Mouse (Mus musculus) CD4-positive, CD25-positive, alpha-beta regulatory T cell, adult 4 months (primary cell): ENCODE measurements around the gene Mill2. TPM values are rescaled to one million over a fixed set of nuclear protein-coding genes. Genes with fewer than 3 reads are reported as not detected.
"Not testable (repeated sequence)": the region's sequence is repeated elsewhere in the genome, so short reads cannot be mapped to it uniquely, and the experiment has no call there.

ENCODE experiments used
- ATAC-seq: one replicate; pipeline ENCODE4 v1.8.0; 2017
- polyA plus RNA-seq, 2 experiments: library from polyadenylated mRNA; unstranded; fragments of 100-300 nt; shearing (Covaris generic); gene quantifications; one replicate each; pipeline ENCODE4 v1.2.1; 2017

The Mill2 gene
- under 1 TPM in 1 of 2 experiments, not detected in 1; 0.22 TPM for polyA plus RNA-seq

DNA sequence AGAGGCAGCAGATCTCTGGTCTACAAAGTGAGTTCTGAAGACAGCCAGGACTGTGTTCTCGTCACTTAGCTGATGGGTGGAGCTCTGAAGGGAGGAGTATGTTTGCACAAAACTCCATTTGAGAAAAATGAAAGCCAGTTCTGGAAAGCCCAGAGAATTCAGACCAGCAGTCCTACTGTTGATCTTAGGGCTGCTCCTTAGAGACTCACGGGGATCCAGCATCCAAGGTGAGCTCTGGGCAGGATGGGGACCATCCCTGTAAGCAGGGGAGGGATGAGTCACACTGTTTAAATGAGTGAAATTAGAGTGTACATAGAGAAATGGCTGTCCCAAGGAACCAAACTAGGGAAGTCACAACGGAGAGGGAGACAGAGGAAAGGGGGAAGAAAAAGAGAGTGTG is at the start of gene Mill2:
TSS of gene Mill2 (plus strand) at position 102 of the 400 bp plus-strand sequence.
- no peak for ATAC-seq

DNA sequence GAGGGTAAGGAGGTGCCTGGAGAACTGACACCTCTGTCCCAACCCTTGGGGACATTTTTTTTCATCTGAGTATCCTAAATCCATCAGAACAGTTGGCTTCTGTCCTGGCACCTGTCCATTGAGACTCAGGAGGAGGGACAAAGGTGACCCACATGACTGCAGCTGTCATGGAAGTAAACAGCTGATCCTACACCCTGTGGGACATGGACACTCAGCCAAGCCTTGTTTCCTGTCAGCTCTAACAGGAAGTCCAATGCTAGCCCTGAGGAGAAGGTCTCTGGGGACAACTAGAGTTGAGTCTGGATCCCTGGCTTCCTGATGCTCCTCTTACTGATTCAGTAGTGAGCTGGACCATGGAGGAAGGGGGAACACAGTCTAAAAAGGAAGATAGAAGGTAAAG is 49.1 kb upstream of the Mill2 start:
- not testable (repeated sequence) for ATAC-seq

DNA sequence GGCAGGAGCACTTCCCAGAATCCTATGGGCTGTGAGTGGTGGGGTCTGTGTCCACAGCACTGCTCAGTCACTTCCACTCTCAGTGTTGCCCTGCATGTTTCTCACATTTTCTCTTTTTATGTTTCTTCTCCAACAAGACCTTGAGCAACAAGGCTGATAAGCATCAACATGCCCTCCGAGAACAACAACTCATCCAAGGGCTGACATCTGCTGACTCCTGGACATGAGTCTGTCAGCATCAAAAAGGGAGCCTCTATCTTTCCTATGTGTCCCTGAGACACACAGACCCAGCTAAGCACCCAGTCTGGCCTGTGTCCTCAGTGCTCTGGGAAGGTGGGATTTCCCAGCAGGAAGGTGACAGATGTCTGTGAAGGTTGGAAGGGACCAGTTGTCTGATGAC is 41.3 kb upstream of the Mill2 start, which contains the start of gene Psg19:
TSS of gene Psg19 (minus strand) at position 101 of the 400 bp plus-strand sequence.
- ATAC-seq = no peak

DNA sequence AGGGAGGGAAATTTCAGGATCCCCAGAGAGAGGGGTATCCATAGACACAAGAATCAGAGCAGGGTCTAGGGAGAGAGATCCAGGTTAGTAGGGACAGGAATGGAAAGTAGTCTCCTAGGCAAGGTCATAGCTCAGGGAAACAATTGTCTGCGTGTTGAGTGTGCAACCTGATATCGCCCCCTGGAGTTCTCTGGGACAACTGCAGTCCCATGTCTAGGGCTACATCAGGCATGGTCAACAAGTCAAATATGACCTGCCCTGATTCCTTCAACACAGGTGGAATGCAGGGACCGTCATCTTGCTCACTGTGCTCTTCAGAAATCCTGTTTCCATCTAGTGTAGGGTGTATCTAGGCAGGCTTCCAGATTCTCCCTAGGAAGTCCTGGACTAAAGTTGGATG is 40.6 kb upstream of the Mill2 start:
- no peak for ATAC-seq

DNA sequence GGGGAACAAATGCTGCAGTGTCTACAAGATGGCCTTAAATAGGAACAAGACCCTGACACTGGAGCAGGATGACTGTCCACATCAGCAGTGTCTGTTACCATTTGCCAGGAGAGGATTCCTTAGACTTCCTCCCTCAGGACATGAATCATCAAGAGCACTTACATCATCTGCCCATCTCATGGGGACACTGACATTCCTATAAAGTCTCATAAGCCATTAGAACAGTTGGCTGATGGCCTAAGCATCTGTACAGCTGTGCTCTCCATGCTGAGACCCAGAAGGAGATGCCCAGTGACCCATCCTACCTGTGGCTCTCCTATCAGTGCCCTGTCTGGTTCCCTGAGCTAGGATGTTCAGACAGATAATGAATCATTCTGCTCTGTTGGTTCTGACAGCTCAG is 36.2 kb upstream of the Mill2 start:
- ATAC-seq = no peak

DNA sequence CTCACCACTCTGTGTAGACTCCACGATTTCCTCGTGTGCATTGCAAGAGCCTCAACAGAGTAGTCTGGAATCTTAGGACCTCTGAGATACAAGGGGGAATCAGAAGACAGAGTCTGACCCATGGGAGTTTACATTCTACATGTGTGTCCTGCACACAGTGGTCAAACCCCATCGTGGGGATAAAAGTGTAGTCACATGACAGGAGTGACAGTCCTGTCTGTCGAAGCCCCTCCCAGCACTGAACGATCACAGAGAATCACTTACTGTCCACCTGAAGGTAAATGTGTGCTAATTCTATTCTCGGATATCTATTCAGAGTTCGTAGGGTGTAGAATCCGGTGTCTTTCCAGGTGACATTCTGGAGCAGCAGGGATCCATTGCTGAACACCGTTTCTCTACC is 21.5 kb upstream of the Mill2 start:
- no peak for ATAC-seq

DNA sequence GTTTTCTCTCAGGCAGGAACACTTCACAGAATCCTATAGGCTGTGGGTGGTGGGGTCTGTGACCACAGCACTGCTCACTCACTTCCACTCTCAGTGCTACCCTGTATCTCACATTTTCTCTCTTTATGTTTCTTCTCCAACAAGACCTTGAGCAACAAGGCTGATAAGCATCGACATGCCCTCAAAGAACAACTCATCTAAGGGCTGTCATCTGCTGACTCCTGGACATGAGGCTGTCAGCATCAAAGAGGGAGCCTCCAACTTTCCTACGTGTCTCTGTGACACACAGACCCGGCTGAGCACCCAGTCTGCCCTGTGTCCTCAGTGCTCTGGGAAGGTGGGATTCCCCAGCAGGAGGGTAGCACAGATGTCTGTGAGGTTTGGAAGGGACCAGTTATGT is 18.3 kb upstream of the Mill2 start, which contains the start of gene Psg17:
TSS of gene Psg17 (minus strand) at position 101 of the 400 bp plus-strand sequence.
- no peak for ATAC-seq

DNA sequence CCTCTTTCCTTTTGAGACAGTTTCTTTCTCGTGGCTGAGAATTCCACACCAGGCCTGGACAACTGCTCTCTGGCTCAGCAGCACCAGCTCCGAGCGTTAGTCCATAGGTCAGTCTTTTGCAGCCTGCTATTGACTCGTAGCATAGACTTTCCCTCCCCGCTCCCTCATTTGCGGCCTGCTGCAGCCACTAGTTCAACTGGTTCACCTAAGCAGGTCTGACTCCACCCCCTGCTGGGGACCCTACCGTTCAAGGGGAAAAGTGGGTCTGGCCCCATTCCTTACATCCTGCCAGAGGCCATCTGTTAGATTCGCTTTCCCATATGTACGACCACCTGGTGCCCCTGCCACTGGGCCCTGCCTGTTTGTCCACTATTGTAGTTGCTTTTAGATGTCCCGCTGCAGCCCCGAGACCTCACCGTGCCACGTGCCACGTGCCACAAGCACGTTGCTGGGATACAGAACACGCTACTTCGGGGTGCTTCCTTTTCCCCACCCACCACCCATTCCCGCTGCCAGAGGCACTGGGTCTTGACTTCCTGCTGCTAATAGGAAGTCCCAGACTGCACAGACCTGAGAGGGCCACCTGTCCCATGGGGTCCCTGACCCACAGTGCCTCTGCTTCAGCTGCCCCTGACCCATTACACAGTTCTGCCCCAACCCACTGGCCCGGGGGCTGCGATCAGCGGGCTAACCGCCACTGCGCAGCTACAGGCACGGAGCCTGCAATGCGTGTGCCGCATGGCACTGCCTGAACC is 11.8 kb upstream of the Mill2 start:
- no peak for ATAC-seq

DNA sequence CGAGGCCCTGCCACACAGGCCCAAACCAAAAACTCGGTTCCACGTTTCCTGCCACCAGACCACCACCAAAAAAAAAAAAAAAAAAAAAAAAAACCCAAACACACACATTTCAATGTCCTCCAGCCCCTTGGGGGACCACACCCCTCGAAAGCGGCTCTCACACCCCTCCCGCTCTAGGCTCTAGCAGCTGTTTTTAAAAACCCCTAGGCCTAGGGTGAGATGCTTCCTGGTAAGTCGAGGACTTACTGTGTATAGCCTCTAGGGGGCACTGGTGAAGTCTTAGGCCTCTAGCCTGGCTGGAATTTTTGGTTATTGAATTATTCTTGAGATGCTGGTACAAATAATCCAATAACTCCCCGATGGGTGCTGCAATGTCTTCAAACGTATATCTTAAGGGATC is 11.2 kb upstream of the Mill2 start:
- ATAC-seq = peak; percentile 45

DNA sequence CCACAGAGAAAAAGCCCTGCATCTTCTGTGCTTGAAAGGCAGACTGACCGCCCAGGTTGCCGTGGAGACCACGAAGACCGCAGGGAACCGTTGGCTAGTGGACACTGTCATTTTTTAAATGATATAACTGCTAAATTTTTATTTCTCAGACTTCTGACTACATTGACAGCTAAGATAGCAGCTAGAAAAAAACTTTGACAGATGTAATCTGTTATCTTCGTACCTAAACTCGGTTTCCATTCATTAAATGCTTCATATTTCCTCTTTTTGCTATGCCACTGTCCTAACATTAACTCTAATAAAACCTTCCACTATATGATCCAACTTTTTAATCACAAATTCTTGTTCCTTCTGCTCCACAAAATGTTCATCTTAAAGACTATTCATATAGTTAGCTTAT is 10.2 kb upstream of the Mill2 start:
- ATAC-seq = no peak

DNA sequence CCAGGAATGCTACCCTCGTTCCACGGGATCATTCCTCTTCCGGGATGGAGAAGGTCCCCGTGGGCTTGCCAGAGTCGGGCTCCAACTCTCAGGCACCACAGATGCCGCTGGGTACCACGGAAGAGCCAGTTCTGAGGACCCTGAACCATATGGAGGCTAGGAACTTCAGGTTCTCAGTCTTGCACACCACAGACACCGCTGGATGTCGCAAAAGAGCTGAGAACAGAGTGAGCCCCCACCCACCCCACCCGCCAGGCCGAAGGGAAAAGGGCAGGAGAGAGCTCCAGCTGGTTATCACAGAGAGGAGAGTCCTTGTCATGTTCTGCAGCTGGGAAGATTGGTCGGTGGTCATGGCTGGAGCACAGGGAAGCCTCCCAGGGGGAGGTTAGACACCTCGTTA is 7.5 kb upstream of the Mill2 start:
- ATAC-seq = no peak

DNA sequence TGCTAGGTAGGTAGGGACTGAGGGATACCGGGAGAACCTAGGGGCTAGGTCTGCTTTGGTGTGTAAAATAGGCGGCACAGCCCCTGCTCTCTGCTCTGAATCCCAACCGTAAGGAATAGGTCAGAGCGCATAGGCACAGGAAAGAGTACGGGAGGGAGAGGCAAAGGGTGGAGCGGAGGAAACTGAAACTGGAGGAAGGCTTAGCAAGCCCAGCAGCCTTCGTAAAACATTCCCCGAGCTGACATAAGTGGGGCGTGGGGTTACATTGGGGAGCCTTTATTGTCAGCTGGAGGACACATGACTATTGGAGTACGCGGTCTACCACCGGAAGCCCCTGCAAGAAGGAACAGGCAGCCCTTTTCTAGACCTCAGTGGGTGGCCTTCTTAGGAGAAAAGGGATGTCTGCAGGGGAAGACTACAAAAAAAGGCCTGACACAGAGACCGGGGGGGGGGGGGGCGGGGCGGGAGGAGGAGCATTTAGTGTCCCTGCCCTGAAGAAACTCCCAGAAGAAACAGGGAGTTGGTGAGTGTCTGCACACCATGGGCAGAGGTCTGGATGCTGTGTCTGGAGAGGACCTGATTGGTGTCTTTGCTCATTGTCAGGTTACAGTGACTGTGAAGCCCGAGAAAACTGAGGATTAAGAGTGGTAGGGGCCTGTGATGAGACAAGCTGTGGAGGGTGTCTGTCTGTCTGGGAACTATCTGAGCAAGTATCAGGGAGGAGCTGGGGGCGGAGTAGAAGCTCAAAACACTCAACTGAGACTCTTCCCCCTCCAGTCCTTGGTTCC is 814 bp downstream of the Mill2 start:
- ATAC-seq = peak; percentile 91

DNA sequence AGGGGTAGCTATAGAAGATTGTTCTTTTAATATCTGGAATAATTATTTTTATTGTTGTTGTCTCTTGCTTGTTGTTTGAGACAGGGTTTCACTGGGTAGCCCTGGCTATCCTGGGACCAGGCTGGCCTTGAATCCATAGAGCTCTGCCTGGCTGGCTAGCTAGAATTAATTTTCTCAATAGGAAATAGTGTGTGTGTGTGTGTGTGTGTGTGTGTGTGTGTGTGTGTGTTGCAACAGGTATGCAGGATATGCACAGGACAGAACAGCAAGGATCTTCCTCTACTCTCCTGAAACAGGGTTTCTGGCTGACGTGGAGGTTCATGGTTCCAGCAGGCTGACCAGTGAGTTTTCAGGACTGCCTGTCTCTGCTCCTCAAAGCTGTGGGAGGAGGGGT is 1.4 kb downstream of the Mill2 start:
- ATAC-seq = no peak

DNA sequence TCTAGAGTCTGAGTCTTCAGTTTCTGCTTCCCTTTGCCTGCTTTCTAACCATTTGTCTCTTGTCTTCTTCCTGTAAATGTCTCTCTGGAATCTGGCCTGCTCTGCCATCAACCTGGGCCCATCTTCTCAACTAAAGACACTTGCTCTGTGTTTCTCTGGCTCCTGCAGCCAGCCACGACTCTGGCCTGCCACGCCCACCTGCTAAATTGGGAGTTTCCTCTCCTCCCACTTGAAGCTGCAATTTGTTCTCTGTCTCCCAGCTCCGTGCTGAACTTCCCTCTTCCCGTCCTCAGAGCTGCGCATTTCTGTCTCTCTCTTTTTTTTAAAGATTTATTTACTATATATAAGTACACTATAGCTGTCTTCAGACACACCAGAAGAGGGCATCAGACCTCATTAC is 5.0 kb downstream of the Mill2 start:
- ATAC-seq = no peak

DNA sequence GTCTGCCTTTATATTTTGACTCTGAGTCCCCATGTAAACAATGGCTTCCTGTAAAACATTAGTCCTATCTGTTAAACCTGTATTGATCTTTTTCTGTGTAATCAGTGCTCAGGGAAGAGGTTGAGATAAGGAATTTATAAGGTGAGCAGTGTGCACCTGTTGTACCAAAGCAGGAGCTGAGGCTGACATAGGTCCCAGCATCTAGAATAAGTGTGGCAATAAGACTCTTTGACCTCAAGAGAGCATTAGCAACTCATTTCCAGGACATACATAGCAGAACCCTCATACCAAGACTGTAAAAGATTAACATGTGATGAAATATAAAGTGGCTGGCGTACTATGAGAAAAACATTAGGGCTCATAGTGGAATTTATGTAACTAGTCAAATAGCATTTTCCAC is 8.6 kb downstream of the Mill2 start:
- ATAC-seq = no peak

DNA sequence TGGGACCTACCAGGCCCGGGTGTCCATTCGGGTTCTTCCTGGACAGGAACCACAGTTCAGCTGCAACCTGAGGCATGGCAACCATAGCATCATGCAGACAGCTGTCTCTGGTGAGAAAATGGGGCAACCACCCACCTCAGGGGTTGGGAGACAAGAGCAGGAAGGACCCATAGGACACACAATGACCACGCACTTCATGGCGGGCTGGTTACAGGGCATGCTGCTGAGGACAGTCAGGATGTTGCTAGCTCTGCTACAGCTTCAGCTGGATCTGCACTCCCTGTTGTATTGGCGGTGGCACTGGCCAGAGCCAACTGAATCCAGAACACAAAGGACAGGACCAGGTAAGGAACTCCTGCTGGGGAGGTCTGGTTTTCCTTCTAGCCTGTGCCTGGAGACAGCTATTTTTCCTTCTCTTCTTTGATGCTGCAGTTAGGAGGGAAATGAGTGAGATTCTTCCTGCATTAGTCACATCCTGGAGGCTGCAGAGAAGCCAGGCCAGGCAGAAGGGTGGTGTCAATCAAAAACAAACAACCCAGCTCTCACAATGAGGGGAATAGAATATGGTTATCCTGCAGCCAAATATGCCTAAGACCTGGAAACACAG is 18.6 kb downstream of the Mill2 start:
- no peak for ATAC-seq

DNA sequence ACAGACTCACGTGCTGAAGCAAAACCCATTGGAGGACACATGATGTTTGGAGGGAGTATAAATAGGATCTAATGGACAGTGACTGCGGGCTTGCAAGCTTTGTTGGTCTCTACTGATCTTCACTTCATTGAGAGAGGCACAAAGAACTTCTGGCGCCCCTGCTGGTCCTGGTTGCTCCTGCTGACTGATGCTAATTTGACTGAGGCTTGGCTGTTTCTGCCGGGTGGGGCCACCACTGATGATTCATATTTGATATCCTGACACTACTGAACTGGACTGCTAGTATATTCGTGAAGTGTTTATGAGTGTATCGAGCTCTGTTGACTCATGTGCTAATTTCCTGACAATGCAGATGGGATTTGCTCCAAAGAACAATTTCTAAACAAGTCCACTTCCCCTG is 23.0 kb downstream of the Mill2 start:
- no peak for ATAC-seq

DNA sequence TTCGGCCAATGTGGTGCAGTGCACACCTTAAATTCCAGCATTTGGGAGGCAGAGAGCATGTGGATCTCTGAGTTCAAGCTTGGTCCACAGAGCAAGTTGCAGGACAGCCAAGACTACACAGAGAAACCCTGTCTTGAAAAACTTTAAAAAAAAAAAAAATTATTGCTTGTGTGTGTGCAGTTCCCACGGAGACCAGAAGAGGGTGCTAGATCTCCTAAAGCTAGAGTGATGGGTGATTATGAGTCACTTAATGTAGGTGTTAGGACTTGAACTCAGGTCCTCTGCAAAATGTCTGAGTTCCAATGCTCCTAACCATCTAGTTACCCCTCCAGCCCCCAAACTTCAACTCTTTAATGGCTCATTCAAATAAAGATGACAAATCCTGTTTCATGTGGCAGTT is 28.7 kb downstream of the Mill2 start:
- no peak for ATAC-seq

DNA sequence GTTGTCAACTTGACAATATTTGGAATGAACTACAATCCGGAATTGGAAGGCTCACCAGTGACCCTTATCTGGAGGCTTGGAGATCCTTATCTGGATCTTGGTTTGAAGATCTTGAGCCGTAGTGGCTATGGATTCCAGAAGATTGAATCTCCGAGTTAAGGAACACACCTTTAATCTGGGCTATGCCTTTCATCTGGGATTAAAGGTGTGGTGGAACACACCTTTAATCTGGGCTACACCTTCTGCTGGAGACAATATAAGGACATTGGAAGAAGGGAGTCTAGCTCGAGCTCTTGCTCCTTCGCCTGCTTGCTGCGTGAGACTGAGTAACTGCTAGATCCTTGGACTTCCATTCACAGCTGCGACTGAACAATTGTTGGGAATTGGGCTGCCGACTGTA is 31.3 kb downstream of the Mill2 start, which contains the start of gene Pglyrp1:
TSS of gene Pglyrp1 (plus strand) at position 301 of the 400 bp plus-strand sequence.
- not testable (repeated sequence) for ATAC-seq

DNA sequence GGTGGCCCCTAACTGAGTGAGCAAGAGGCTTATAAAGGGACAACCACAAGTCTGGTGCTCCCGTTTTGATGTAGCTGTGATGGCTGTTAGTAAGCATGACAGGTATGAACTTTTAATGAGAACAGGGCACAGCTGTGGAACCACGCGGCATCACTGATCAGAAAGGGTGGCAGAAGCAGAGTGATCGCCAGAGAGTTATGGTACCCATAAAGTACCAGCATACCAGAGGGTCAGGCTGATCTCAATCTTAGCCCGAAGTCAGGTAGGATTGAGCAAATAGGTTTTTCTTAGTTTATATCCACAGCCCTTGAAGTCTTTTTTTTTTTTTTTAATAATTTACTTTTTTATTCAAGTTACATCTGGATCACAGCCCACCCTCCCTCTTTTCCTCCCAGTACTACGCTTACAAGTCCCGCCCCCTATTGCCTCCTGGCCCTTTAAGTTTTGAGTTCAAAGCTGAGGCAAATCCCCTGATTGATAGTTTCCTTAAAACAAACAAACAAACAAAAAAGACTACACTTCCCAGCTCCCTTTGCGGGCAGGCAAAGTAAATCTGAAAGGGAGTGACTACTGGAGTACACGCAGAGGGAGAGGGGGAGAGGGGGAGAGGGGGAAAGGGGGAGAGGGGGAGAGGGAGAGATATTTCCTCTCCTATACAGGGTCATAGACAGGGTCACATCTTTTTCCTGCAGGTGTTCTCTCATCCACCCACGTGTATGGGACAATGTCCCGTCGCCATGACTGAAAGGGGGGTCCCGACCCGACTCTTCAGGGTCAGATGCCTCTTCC is 32.4 kb downstream of the Mill2 start:
- ATAC-seq = no peak

DNA sequence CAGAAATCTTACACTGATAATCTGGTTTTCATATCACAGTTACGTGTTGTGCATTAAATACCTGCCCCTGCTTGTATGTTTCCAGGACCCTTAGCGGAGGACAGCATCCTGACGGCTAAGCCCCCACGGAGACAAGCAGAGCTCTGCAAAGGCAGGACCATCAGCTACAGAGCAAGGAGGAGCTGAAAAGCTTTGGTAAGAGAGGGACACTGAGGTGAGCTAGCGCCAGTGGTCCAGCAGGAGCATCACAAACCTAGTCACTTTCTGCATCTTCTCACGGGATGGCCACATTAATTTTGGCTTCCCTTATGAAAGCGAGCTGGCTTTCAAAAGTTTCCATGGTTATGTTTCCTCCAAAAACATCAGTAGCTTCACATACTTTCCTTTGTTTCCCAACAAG is 33.0 kb downstream of the Mill2 start:
- ATAC-seq = no peak

DNA sequence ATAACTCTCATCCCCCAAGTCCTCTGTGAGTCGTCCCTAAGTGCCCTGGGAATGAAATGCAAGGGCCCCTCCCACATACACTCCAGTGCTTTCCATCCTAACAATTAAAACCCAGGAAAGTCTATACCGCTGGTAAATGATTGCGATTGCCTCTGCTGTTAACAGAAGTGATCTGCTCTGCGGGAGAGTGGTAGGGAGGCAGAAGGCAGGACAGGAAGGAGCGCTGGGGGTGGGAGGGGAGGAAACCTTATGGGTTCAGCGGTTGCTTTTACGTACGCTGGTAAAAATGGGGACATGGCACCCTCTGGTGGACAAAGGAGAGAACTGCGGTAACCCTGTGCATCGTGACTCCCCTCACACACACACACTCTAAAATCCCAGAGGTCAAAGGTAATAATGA is 33.5 kb downstream of the Mill2 start:
- peak; percentile 99 for ATAC-seq

DNA sequence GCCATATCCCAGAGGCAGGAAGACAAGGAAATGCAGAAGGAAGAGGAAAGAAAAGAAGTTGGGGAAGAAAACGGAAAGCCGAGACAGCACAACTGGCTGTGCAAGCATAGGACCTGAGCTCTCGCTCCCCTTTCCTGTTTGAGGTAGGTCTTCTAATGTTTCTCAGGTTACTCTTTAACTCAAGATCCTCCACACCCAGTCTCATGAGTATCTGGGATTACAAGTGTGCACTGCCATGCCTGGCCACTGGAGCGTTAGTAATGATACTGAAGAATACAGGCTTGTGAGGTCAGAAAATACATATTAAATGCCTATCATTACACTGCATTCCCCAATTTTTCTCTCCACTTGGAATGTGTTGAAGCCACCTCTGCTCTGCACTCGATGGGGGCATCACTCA is 35.6 kb downstream of the Mill2 start:
- no peak for ATAC-seq
